In genomic region chr17:66352847-66353643, GRCm38 (mm10) we compare ENCODE assay signal across 10 mouse cellular contexts.
DNase-seq lines count a peak whose midpoint lies in the region; ATAC-seq and TF ChIP-seq lines count a peak whose summit lies in the region.
"Had no signal": no experiment of that assay in that cellular context is flagged by ENCODE, and none has a peak within 500 bp of the region (broad histone marks: within the 10 kb centered on the region; RNA-seq: fewer than 3 reads in every experiment).

No protein-coding gene starts in this region.

- no peaks in the 10 kb centered on the region for H3K79me2 ChIP-seq in myocyte (ENCODE audit: control insufficient read depth, insufficient read depth)

- H3K27ac ChIP-seq in gastrocnemius, adult 2 months: peak overlapping the region; percentile 40; the same call in 1 of the 2 replicates
- peak overlapping the region; percentile 86 for H3K27ac ChIP-seq in left cerebral cortex, adult 2 months
- peak overlapping the region; percentile 48 for H3K27ac ChIP-seq in intestine, embryonic 15.5 days
- H3K27ac ChIP-seq: embryonic facial prominence, embryonic 15.5 days had no signal

- DNase-seq in gastrocnemius, adult 2 months: no peak
- DNase-seq in gastrocnemius, adult 8-10 months (ENCODE audit: low spot score in 2 of 2): no peak
- DNase-seq in left cerebral cortex, adult 2 months (ENCODE audit: extremely low spot score in 1 of 2, low spot score in 2 of 2): no peak
- DNase-seq in left cerebral cortex, postnatal 10 days (ENCODE audit: extremely low spot score in 1 of 2, low spot score in 2 of 2): no peak
- DNase-seq in right cerebral cortex, postnatal 10 days (ENCODE audit: low spot score in 2 of 2): no peak
- no peak for DNase-seq in spleen, postnatal 36 days (ENCODE audit: low spot score in 2 of 2)
- DNase-seq: gastrocnemius, postnatal 36 days had no signal

- no peaks in the 10 kb centered on the region for H3K9me3 ChIP-seq in intestine, embryonic 15.5 days
- H3K9me3 ChIP-seq: embryonic facial prominence, embryonic 15.5 days had no signal

- H3K4me1 ChIP-seq in intestine, embryonic 15.5 days (replicated peaks): peaks cover 26% of the 10 kb centered on the region; the same call in 1 of the 2 replicates

- no peak for TF ChIP-seq POLR2A in myocyte (IDR thresholded peaks at IDR 0.05; ENCODE audit: insufficient read length, low read depth)

- H3K27me3 ChIP-seq in intestine, embryonic 15.5 days (replicated peaks): no peaks in the 10 kb centered on the region
- no peaks in the 10 kb centered on the region for H3K27me3 ChIP-seq in myocyte (ENCODE audit: control insufficient read depth, insufficient read depth, insufficient read length)
- H3K27me3 ChIP-seq: embryonic facial prominence, embryonic 15.5 days had no signal

- intact Hi-C loops in gastrocnemius, adult 2 months (cut with DNase I): loop anchor here (5.0 kb wide), 1 partner anchor 94 kb away; the partner anchor contains the start of gene Mtcl1
- intact Hi-C loops in left cerebral cortex, adult 2 months (cut with DNase I): loop anchor here (5.0 kb wide), 2 partner anchors 86 to 94 kb away; partner anchors contain the start of gene Mtcl1
- intact Hi-C loops in left cerebral cortex, postnatal 10 days (cut with DNase I): no loop called here

- H3K4me3 ChIP-seq in gastrocnemius, adult 2 months: no peak overlapping the region
- H3K4me3 ChIP-seq in left cerebral cortex, adult 2 months: no peak overlapping the region
- H3K4me3 ChIP-seq in intestine, embryonic 15.5 days (replicated peaks): no peak overlapping the region
- no peak overlapping the region for H3K4me3 ChIP-seq in myocyte
- H3K4me3 ChIP-seq: embryonic facial prominence, embryonic 15.5 days had no signal

- H3K4me2 ChIP-seq in intestine, embryonic 15.5 days (replicated peaks): peak overlapping the region; percentile 37
- peak overlapping the region; percentile 41 for H3K4me2 ChIP-seq in myocyte (ENCODE audit: low read depth)
- H3K4me2 ChIP-seq: embryonic facial prominence, embryonic 15.5 days had no signal

- 27% methylated on average over 20 of the region's 20 CpGs for WGBS in intestine, embryonic 15.5 days

- ATAC-seq in intestine, embryonic 15.5 days: peak; percentile 90

- H3K9ac ChIP-seq in intestine, embryonic 15.5 days: no peak overlapping the region
- H3K9ac ChIP-seq: embryonic facial prominence, embryonic 15.5 days had no signal

- H3K36me3 ChIP-seq in intestine, embryonic 15.5 days: no peaks in the 10 kb centered on the region
- H3K36me3 ChIP-seq in myocyte (ENCODE audit: control insufficient read depth, insufficient read depth): peaks cover 7% of the 10 kb centered on the region
- H3K36me3 ChIP-seq: embryonic facial prominence, embryonic 15.5 days had no signal

- H3ac ChIP-seq in myocyte (ENCODE audit: control insufficient read depth, insufficient read length): no peak overlapping the region

- no peak for TF ChIP-seq CTCF in gastrocnemius, adult 2 months (IDR thresholded peaks at IDR 0.05)
- TF ChIP-seq CTCF in left cerebral cortex, adult 2 months (IDR thresholded peaks at IDR 0.05): no peak

TF ChIP-seq in myocyte, 11 proteins besides CTCF, POLR2A, EP300 and RAD21:
- no peak for TF ChIP-seq E2F4 (IDR thresholded peaks at IDR 0.05; ENCODE audit: insufficient read depth)
- no peak for TF ChIP-seq POLR2AphosphoS2 (IDR thresholded peaks at IDR 0.05; ENCODE audit: insufficient read length, low read depth)
- peak; percentile 43; the same call in 1 of the 2 replicates for TF ChIP-seq CEBPB (IDR thresholded peaks at IDR 0.05; ENCODE audit: insufficient read depth, poor library complexity, severe bottlenecking)
